Mouse (Mus musculus) limb, embryonic 14.5 days (tissue): ENCODE data around the gene Arap2. TPM values are rescaled to one million over a fixed set of nuclear protein-coding genes. Genes with fewer than 3 reads are reported as not detected.

Experiments used
- ATAC-seq: fragments of 200-750 bp; cut with Nextera tagmentation; 2 replicates; pipeline ENCODE4 v1.8.0; 2017; ENCODE audit warnings: low read depth, moderate number of reproducible peaks, moderate TSS enrichment; ENCODE audit not compliant: low FRiP score
- DNase-seq: peaks from one replicate; pipeline ENCODE4 v3.0.0-alpha.2; 2015; ENCODE audit warnings: low spot score
- H3K27ac ChIP-seq: fragments of 300-500 bp; sonication (generic); replicated peaks from 2 replicates; pipeline ENCODE4 v1.5.1; 2014; ENCODE audit warnings: low read depth, mild to moderate bottlenecking, low read length, moderate library complexity, mixed read lengths
- H3K27me3 ChIP-seq: fragments of 300-500 bp; sonication (generic); 2 replicates; pipeline ENCODE4 v1.6.1; 2014; ENCODE audit warnings: low read length, mixed read lengths; ENCODE audit not compliant: control insufficient read depth, insufficient read depth
- H3K36me3 ChIP-seq: fragments of 300-500 bp; sonication (generic); 2 replicates; pipeline ENCODE4 v1.6.1; 2014; ENCODE audit warnings: mild to moderate bottlenecking, low read length, moderate library complexity, mixed read lengths; ENCODE audit not compliant: control insufficient read depth, insufficient read depth
- H3K4me1 ChIP-seq: fragments of 300-500 bp; sonication (generic); 2 replicates; pipeline ENCODE4 v1.6.1; 2014; ENCODE audit warnings: antibody characterized with exemption, low read length, mixed read lengths; ENCODE audit not compliant: control insufficient read depth, insufficient read depth
- H3K4me2 ChIP-seq: fragments of 300-500 bp; sonication (generic); replicated peaks from 2 replicates; pipeline ENCODE4 v1.6.1; 2014; ENCODE audit warnings: low read depth, mild to moderate bottlenecking, low read length, moderate library complexity; ENCODE audit not compliant: severe bottlenecking
- H3K4me3 ChIP-seq: fragments of 300-500 bp; sonication (generic); replicated peaks from 2 replicates; pipeline ENCODE4 v1.5.1; 2014; ENCODE audit warnings: low read length
- H3K9ac ChIP-seq: fragments of 300-500 bp; sonication (generic); 2 replicates; pipeline ENCODE4 v1.6.1; 2014; ENCODE audit warnings: mild to moderate bottlenecking, low read depth, low read length, moderate library complexity; ENCODE audit not compliant: severe bottlenecking
- H3K9me3 ChIP-seq: fragments of 300-500 bp; sonication (generic); 2 replicates; pipeline ENCODE4 v1.6.1; 2016; ENCODE audit warnings: low read length; ENCODE audit not compliant: control insufficient read depth
- POLR2A ChIP-seq: fragments of 200-500 bp; IDR thresholded peaks from 2 replicates; pipeline ENCODE4 v1.8.0; 2012; ENCODE audit warnings: inconsistent platforms, mild to moderate bottlenecking, moderate library complexity, borderline replicate concordance; ENCODE audit not compliant: insufficient read depth, insufficient read length; ENCODE audit errors: extremely low read depth
- WGBS: fragments of 180-500 bp; shearing (Covaris S2); extraction: QIAGEN DNeasy Blood & Tissue Kit; methylation state at CpG from one replicate; pipeline ENCODE4 v1.1.7; 2014; 5-methylcytosine and 5-hydroxymethylcytosine counted together
- polyA plus RNA-seq, 2 experiments: library from polyadenylated mRNA; depleted of rRNA in 1 of 2; stranded (reverse) in 1 of 2; unstranded in 1 of 2; fragments of >200 nt; fragmentation: Nextera tagmentation in 1 of 2; extraction: Ambion mirVana in 1 of 2; gene quantifications; 2 replicates each; pipeline versions ENCODE4 v1.2.1 to v1.2.3; 2012 to 2014

Gene Arap2
- polyA plus RNA-seq, 2 experiments = 2.4 to 8.0 TPM

GRCm38 (mm10) chr5:62765459-62765783, 538 bp downstream of the Arap2 start:
- H3K9ac ChIP-seq = peak overlapping the region; percentile 64; the same call in 1 of the 2 replicates
- no peak overlapping the region for H3K27ac ChIP-seq
- DNase-seq (no peak), ATAC-seq (no peak)
- H3K4me3 ChIP-seq = peak overlapping the region; percentile 60
- no peaks in the 10 kb centered on the region for H3K9me3 ChIP-seq
- WGBS = 14% methylated on average over 5 of the region's 5 CpGs
- H3K4me2 ChIP-seq = peak overlapping the region; percentile 88
- no peak for TF ChIP-seq POLR2A
- H3K27me3 ChIP-seq = peaks cover 5% of the 10 kb centered on the region
- no peaks in the 10 kb centered on the region for H3K36me3 ChIP-seq
- no peaks in the 10 kb centered on the region for H3K4me1 ChIP-seq

DNA sequence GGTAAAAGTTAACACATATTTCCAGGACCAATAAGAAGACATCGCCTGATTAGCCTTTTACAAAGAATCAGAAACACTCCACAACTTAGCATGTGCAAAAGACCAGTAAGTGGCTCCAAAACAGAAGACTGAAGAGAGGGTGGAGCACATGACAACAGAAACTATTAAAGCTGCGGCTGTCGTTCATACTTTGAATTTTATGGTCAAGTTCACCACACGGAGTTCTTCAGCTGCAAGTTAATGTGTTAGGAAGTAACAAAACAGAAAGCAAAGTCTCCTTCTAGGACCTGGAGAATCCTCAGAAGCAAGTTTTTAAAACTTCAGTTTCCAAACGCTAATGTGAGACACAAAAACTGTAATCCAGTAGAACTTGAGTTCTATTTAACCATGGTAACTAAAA, 1.8 kb downstream of the Arap2 start:
- no peaks in the 10 kb centered on the region for H3K4me1 ChIP-seq
- no peak overlapping the region for H3K4me3 ChIP-seq
- no peaks in the 10 kb centered on the region for H3K36me3 ChIP-seq
- peaks cover 5% of the 10 kb centered on the region for H3K27me3 ChIP-seq
- no peak overlapping the region for H3K9ac ChIP-seq
- H3K9me3 ChIP-seq = no peaks in the 10 kb centered on the region
- 47% methylated on average over 5 of the region's 5 CpGs for WGBS
- no peak for TF ChIP-seq POLR2A
- H3K4me2 ChIP-seq = no peak overlapping the region
- DNase-seq (no peak), ATAC-seq (no peak)
- no peak overlapping the region for H3K27ac ChIP-seq

- Histone ChIP-seq H3K4me3 (no peak overlapping the region), H3K4me2 (no peak overlapping the region), H3K4me1 (no peaks in the 10 kb centered on the region), H3K27ac (no peak overlapping the region), H3K27me3 (peaks cover 5% of the 10 kb centered on the region), H3K9me3 (no peaks in the 10 kb centered on the region), H3K9ac (no peak overlapping the region), H3K36me3 (no peaks in the 10 kb centered on the region)
- ATAC-seq = no peak
- no peak for DNase-seq
- TF ChIP-seq POLR2A = no peak
- 86% methylated on average over 1 of the region's 1 CpGs for WGBS
Observed at GRCm38 (mm10) chr5:62763046-62763445, 2.9 kb downstream of the Arap2 start.

DNA sequence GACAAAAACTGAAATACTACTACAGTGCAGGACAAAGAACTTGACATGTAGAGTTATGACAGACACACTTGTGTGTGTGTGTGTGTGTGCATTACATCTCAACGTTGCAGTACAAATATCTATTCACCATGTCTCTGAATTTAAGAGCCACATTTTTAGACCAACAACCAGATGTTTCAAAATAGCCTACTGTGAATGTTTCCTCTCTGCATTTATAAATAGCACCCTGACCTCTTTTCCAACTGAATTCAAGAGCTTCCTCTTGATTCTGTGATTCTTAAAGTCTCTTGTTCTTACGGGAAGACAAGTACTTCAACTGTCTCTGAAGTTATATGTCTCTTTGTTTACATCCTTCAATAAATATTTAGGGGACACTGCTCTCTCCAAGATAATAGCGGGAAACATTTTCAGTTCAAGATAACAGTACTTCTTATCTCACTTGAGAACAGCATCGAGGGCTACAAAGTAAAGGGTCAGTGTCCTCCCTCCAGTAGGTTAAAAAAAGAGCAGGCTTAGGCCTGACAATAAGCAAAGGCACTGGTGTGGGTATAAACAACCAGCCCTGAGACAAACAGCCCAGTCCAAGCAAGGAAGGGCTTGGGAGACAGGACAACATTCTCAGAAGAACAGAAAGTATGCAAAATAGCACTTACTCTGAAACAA, 3.5 kb downstream of the Arap2 start:
- Histone ChIP-seq H3K4me2 (no peak overlapping the region), H3K9ac (no peak overlapping the region), H3K27ac (no peak overlapping the region), H3K4me1 (no peaks in the 10 kb centered on the region), H3K27me3 (peaks cover 5% of the 10 kb centered on the region), H3K4me3 (no peak overlapping the region), H3K9me3 (no peaks in the 10 kb centered on the region), H3K36me3 (no peaks in the 10 kb centered on the region)
- no peak for DNase-seq
- WGBS = 49% methylated on average over 4 of the region's 4 CpGs
- ATAC-seq = no peak
- TF ChIP-seq POLR2A = no peak

DNA sequence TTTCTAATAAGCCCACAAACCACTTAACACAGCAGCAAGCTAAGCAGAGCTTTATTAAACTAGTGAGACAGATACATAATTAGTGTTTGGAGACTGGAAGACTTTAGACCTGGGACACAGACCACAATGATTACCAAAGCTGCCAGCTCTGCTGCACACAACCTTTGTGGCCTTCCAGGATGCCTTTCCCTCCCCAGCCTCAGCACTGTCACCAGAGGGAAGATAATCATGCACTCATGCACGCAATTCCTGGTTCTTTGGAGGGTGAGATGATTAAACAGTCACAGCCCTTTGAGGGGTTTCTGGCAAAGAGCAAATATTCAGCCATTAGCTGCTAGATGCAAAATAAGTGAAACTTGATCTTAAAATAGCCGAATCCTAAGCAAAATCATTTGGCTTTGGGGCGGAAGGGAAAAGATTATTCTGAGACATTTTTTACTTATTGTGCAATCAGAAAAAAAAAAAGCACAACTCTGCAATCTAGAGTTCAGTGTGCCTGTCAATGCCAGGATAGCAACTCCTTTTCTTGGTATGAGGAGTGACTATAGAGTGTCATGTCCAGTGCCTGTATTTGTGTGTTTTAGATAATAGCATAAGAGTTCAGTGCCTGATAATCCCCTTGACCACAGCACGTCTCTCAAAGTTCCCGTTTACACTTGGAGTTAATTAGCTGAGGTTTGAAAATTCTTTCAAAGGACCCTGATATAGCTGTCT, 5.0 kb downstream of the Arap2 start:
- H3K4me3 ChIP-seq = no peak overlapping the region
- 57% methylated on average over 5 of the region's 5 CpGs for WGBS
- no peaks in the 10 kb centered on the region for H3K36me3 ChIP-seq
- TF ChIP-seq POLR2A = no peak
- no peak for DNase-seq
- H3K4me2 ChIP-seq = no peak overlapping the region
- no peak for ATAC-seq
- H3K27ac ChIP-seq = no peak overlapping the region
- no peaks in the 10 kb centered on the region for H3K27me3 ChIP-seq
- no peak overlapping the region for H3K9ac ChIP-seq
- H3K9me3 ChIP-seq = no peaks in the 10 kb centered on the region
- H3K4me1 ChIP-seq = no peaks in the 10 kb centered on the region
